Mouse (Mus musculus): ENCODE measurements at regions not wholly inside any gene's neighbourhood (a gene's known extent, or its start where the extent isn't known, plus 50 kb on each side); places are given as distances from the start of the nearest gene placed in this dataset.

DNA sequence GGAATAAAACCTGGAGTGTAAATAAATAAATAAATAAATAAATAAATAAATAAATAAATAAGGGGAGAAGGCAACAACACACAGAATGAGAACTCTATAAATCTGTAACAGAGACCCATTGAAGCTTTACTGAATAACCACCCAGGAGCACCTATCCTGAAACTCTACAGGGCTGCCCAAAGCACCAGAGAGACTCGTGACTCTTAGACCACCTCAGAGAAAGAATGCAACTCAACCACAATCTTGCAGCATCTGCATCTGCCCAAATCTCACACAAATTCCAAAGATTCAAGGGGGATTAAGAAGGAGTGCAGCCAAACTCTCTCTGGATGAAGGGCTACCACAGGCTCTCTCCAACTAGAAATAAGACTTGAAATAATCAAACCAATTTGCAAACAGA, 264.5 kb downstream of the Dkk2 start:
- ATAC-seq (ENCODE audit: insufficient read depth, low FRiP score, low TSS enrichment), result no peak
- no peak for DNase-seq (ENCODE audit: low spot score)
- no peak overlapping the region for H3K9ac ChIP-seq (ENCODE audit: low read length)
- no peak overlapping the region for H3K4me2 ChIP-seq (ENCODE audit: low read depth)
- H3K4me3 ChIP-seq (ENCODE audit: low read depth, low read length), result no peak overlapping the region
- 83% methylated on average over 1 of the region's 1 CpGs for WGBS
- no peak overlapping the region for H3K27ac ChIP-seq (ENCODE audit: low read depth, low read length)
- no peaks in the 10 kb centered on the region for H3K27me3 ChIP-seq (ENCODE audit: control insufficient read depth, insufficient read depth, low read length)
- H3K9me3 ChIP-seq (ENCODE audit: control insufficient read depth, low read length), result no peaks in the 10 kb centered on the region
- no peaks in the 10 kb centered on the region for H3K4me1 ChIP-seq (ENCODE audit: control insufficient read depth, insufficient read depth, low read length)
- no peaks in the 10 kb centered on the region for H3K36me3 ChIP-seq (ENCODE audit: control insufficient read depth, insufficient read depth, low read length)

DNA sequence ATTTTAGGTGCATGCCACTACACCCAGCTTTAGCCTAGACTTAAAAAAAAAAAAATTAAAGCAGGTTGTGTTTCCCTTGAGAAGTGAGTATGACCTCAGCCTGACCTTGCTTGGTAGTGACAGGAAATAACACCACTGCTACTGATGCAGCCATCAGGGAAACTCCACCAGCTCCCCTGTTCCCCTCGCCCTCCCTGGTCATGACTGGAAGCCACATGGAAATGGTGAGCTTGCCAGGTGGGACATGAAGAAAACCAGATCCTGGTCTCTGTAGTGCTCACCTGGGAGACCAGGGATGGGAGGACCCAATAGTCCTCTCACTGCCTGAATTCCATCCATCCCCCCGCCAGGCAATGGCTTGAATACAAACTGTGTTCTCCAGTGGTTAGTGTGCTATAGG, 268.1 kb downstream of the Dkk2 start:
- ATAC-seq (ENCODE audit: insufficient read depth, low FRiP score, low TSS enrichment), result no peak
- Histone ChIP-seq H3K4me1 (ENCODE audit: control insufficient read depth, insufficient read depth, low read length) (no peaks in the 10 kb centered on the region), H3K4me2 (ENCODE audit: low read depth) (no peak overlapping the region), H3K36me3 (ENCODE audit: control insufficient read depth, insufficient read depth, low read length) (no peaks in the 10 kb centered on the region), H3K27ac (ENCODE audit: low read depth, low read length) (no peak overlapping the region), H3K4me3 (ENCODE audit: low read depth, low read length) (no peak overlapping the region), H3K9ac (ENCODE audit: low read length) (no peak overlapping the region), H3K9me3 (ENCODE audit: control insufficient read depth, low read length) (no peaks in the 10 kb centered on the region), H3K27me3 (ENCODE audit: control insufficient read depth, insufficient read depth, low read length) (no peaks in the 10 kb centered on the region)
- 70% methylated on average over 2 of the region's 2 CpGs for WGBS
- DNase-seq (ENCODE audit: low spot score), result no peak

DNA sequence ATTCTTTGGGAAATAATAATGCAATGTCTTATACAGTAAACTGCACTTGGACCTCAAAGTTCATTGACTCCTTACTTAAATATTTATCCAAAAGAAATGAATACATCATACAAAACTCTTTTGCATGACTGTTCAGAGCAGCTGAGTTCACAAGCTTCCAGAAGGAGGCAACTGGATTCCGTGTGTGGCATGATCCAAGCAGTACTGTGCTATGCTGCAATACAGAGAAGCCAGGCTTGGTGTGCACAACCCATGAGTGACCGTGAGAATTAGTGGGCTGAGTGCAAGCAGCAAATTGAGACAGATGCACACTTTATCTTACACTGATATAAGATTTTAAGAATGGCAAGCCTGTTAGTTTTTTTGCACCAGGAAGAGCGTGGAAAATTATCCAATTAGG, 270.0 kb upstream of the Gimd1 start:
- ATAC-seq (ENCODE audit: insufficient read depth, low FRiP score, low TSS enrichment), result no peak
- H3K27ac ChIP-seq (ENCODE audit: low read depth, low read length), result no peak overlapping the region

DNA sequence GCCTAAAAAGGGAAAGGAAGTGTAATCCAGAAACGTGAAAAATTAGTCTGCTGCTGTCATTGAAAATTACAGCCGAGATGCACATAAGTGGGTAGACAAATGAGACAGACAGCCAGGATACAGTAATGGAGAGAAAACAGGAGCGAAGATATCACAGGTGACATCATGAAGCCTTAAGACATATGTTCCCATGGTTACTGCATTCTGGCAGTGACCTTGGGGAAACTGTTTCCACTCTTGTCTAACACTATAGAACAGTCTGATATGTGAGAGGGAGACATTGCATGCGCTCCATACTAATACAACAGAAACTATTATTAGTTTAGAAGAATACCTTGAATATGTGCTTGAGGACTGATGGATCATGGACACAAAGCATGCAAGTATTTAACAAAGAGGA, 254.0 kb upstream of the Gimd1 start:
- no peaks in the 10 kb centered on the region for H3K36me3 ChIP-seq (ENCODE audit: control insufficient read depth, insufficient read depth, low read length)
- no peak overlapping the region for H3K4me3 ChIP-seq (ENCODE audit: low read depth, low read length)
- WGBS, result 86% methylated on average over 4 of the region's 4 CpGs
- H3K9me3 ChIP-seq (ENCODE audit: control insufficient read depth, low read length), result no peaks in the 10 kb centered on the region
- DNase-seq (ENCODE audit: low spot score) (no peak), ATAC-seq (ENCODE audit: insufficient read depth, low FRiP score, low TSS enrichment) (no peak)
- H3K9ac ChIP-seq (ENCODE audit: low read length), result no peak overlapping the region
- no peaks in the 10 kb centered on the region for H3K27me3 ChIP-seq (ENCODE audit: control insufficient read depth, insufficient read depth, low read length)
- H3K27ac ChIP-seq (ENCODE audit: low read depth, low read length), result no peak overlapping the region
- H3K4me2 ChIP-seq (ENCODE audit: low read depth), result no peak overlapping the region
- H3K4me1 ChIP-seq (ENCODE audit: control insufficient read depth, insufficient read depth, low read length), result no peaks in the 10 kb centered on the region

More for the DNA sequence above, 270.0 kb upstream of the Gimd1 start:
- WGBS, result 82% methylated on average over 3 of the region's 3 CpGs
- no peak overlapping the region for H3K4me2 ChIP-seq (ENCODE audit: low read depth)
- H3K4me1 ChIP-seq (ENCODE audit: control insufficient read depth, insufficient read depth, low read length), result no peaks in the 10 kb centered on the region
- no peaks in the 10 kb centered on the region for H3K27me3 ChIP-seq (ENCODE audit: control insufficient read depth, insufficient read depth, low read length)
- DNase-seq (ENCODE audit: low spot score), result no peak
- no peak overlapping the region for H3K4me3 ChIP-seq (ENCODE audit: low read depth, low read length)
- H3K9ac ChIP-seq (ENCODE audit: low read length), result no peak overlapping the region
- H3K36me3 ChIP-seq (ENCODE audit: control insufficient read depth, insufficient read depth, low read length), result no peaks in the 10 kb centered on the region
- no peaks in the 10 kb centered on the region for H3K9me3 ChIP-seq (ENCODE audit: control insufficient read depth, low read length)

DNA sequence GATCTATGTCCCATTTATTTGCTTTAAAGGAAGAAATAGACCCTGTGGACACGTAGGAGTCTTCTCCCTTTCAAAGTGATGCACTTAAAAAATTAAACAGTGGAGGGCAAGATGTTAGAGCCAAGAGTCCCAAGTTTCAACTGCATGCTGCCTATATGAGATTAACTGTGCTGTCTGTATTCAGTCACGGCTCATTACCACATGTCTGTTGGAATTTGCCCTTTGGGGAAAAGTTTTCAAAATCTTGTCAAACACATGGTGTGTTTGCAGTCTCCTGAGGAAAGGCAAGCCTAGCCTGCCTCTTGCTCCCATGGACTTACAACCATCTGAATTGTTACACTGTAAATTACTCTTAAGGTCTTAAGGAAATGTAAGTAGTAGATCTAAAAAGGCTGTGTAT, 211.9 kb upstream of the Gimd1 start:
- no peak for ATAC-seq (ENCODE audit: insufficient read depth, low FRiP score, low TSS enrichment)
- Histone ChIP-seq H3K9me3 (ENCODE audit: control insufficient read depth, low read length) (no peaks in the 10 kb centered on the region), H3K36me3 (ENCODE audit: control insufficient read depth, insufficient read depth, low read length) (no peaks in the 10 kb centered on the region), H3K4me3 (ENCODE audit: low read depth, low read length) (no peak overlapping the region), H3K4me1 (ENCODE audit: control insufficient read depth, insufficient read depth, low read length) (no peaks in the 10 kb centered on the region), H3K9ac (ENCODE audit: low read length) (no peak overlapping the region), H3K27ac (ENCODE audit: low read depth, low read length) (no peak overlapping the region), H3K27me3 (ENCODE audit: control insufficient read depth, insufficient read depth, low read length) (no peaks in the 10 kb centered on the region), H3K4me2 (ENCODE audit: low read depth) (no peak overlapping the region)
- 67% methylated on average over 2 of the region's 2 CpGs for WGBS
- no peak for DNase-seq (ENCODE audit: low spot score)

DNA sequence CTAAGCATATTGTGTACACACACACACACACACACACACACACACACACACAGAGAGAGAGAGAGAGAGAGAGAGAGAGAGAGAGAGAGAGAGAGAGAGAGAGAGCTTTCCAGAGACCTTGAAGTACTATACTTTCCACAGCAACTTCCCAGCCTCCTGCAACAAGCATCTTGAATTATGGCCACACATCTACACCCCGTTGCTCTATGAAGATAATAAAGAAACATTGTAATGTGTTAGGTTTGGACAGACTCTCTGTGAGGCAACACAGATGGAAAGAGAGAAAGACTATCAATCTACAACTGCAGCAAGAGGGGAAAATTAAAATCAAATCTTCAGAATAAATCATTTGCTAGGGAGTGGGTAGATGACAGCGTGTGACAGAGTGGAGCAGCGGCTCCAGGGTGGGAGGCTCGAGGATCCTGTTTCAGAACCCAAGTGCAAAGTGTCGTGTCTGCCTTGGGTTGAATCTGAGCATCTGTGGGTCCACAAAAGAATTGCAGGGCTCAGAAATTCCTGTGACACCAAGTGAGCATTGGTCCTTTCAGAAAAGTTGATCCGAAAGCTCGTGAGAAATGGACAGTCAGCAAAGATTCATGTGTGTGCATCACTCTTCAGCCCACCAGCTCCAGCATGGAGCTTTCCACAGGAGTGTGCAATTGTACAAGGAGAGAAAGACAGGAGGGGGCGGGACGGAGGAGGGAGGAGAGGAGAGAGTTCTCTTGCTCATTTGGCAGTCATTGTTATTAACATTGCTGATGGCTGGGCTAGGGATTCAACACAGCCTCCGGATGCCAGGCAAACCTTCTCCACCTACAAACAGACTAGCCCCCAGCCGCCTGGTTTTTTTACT, 203.6 kb upstream of the Gimd1 start:
- ATAC-seq (ENCODE audit: insufficient read depth, low FRiP score, low TSS enrichment) (no peak), DNase-seq (ENCODE audit: low spot score) (no peak)
- WGBS, result 58% methylated on average over 11 of the region's 11 CpGs
- Histone ChIP-seq H3K27me3 (ENCODE audit: control insufficient read depth, insufficient read depth, low read length) (no peaks in the 10 kb centered on the region), H3K4me3 (ENCODE audit: low read depth, low read length) (no peak overlapping the region), H3K4me2 (ENCODE audit: low read depth) (no peak overlapping the region), H3K9ac (ENCODE audit: low read length) (no peak overlapping the region), H3K27ac (ENCODE audit: low read depth, low read length) (no peak overlapping the region), H3K36me3 (ENCODE audit: control insufficient read depth, insufficient read depth, low read length) (no peaks in the 10 kb centered on the region), H3K9me3 (ENCODE audit: control insufficient read depth, low read length) (no peaks in the 10 kb centered on the region), H3K4me1 (ENCODE audit: control insufficient read depth, insufficient read depth, low read length) (no peaks in the 10 kb centered on the region)

DNA sequence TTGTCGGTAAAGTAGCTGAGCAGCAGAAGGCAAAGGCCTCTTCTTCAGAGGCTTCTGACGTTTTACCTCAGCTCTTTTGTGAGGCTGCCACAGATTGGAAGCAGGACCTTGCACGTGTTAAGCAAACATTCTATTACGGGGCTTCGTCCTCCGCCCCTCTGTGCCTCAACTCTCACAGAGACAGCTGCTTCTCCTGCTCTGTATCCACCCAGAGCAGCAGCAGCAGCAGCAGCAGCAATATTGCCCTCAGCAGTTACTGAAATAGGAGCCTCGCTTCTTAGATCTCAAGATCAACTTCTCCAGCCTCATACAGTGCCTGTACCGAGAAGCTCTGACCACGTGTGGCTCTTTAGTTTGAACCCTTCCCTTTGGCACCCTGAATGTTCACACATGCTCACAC, 202.4 kb upstream of the Gimd1 start:
- H3K9ac ChIP-seq (ENCODE audit: low read length), result no peak overlapping the region
- H3K27ac ChIP-seq (ENCODE audit: low read depth, low read length), result no peak overlapping the region
- H3K9me3 ChIP-seq (ENCODE audit: control insufficient read depth, low read length), result no peaks in the 10 kb centered on the region
- H3K27me3 ChIP-seq (ENCODE audit: control insufficient read depth, insufficient read depth, low read length), result no peaks in the 10 kb centered on the region
- DNase-seq (ENCODE audit: low spot score) (no peak), ATAC-seq (ENCODE audit: insufficient read depth, low FRiP score, low TSS enrichment) (no peak)
- no peak overlapping the region for H3K4me3 ChIP-seq (ENCODE audit: low read depth, low read length)
- 53% methylated on average over 9 of the region's 9 CpGs for WGBS
- H3K36me3 ChIP-seq (ENCODE audit: control insufficient read depth, insufficient read depth, low read length), result no peaks in the 10 kb centered on the region
- H3K4me2 ChIP-seq (ENCODE audit: low read depth), result no peak overlapping the region
- H3K4me1 ChIP-seq (ENCODE audit: control insufficient read depth, insufficient read depth, low read length), result no peaks in the 10 kb centered on the region

DNA sequence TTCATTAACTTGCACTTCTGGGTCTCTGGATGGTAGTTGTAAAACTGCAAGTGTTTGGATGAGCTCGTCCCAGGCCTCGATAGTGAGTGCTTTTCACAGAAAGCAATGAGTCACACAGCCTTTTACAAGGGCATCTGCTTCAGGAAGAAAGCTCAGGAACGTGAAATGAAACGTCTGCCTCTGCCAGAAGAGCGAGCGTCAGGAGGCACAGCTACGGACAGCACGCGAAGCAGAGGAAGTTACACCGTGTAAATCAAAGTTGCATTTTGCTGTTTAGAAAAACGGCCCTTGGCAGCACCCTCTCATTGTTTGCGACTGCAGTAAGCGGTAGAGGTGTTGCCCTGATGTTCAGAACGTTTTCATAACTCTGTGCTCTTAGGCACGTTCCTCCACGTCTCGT, 201.5 kb upstream of the Gimd1 start:
- Histone ChIP-seq H3K9ac (ENCODE audit: low read length) (no peak overlapping the region), H3K4me3 (ENCODE audit: low read depth, low read length) (no peak overlapping the region), H3K27ac (ENCODE audit: low read depth, low read length) (no peak overlapping the region), H3K4me1 (ENCODE audit: control insufficient read depth, insufficient read depth, low read length) (no peaks in the 10 kb centered on the region), H3K27me3 (ENCODE audit: control insufficient read depth, insufficient read depth, low read length) (no peaks in the 10 kb centered on the region), H3K4me2 (ENCODE audit: low read depth) (no peak overlapping the region), H3K36me3 (ENCODE audit: control insufficient read depth, insufficient read depth, low read length) (no peaks in the 10 kb centered on the region), H3K9me3 (ENCODE audit: control insufficient read depth, low read length) (no peaks in the 10 kb centered on the region)
- DNase-seq (ENCODE audit: low spot score) (no peak), ATAC-seq (ENCODE audit: insufficient read depth, low FRiP score, low TSS enrichment) (no peak)
- WGBS, result 74% methylated on average over 17 of the region's 17 CpGs

DNA sequence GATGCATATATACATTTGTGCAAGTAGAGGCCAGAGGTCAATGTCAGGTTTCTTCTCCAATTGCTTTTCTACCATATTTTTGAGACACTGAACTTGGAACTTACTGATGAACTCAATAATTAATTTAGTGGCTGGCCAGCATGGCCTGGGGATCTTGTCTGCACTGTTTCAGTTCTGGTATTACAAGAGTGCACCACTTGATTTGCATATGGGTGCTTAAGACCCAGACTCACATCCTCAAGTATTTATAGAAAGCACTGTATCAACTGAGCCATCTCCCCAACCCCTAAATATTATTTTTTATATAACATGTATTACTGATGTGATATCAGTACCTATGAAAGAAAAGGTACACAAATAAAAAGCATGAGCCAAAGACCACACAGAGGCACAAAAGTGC, 197.8 kb upstream of the Gimd1 start:
- H3K9ac ChIP-seq (ENCODE audit: low read length), result no peak overlapping the region
- H3K27ac ChIP-seq (ENCODE audit: low read depth, low read length), result no peak overlapping the region
- H3K4me1 ChIP-seq (ENCODE audit: control insufficient read depth, insufficient read depth, low read length), result no peaks in the 10 kb centered on the region
- H3K9me3 ChIP-seq (ENCODE audit: control insufficient read depth, low read length), result no peaks in the 10 kb centered on the region
- H3K4me2 ChIP-seq (ENCODE audit: low read depth), result no peak overlapping the region
- H3K4me3 ChIP-seq (ENCODE audit: low read depth, low read length), result no peak overlapping the region
- H3K36me3 ChIP-seq (ENCODE audit: control insufficient read depth, insufficient read depth, low read length), result no peaks in the 10 kb centered on the region
- H3K27me3 ChIP-seq (ENCODE audit: control insufficient read depth, insufficient read depth, low read length), result no peaks in the 10 kb centered on the region
- DNase-seq (ENCODE audit: low spot score) (no peak), ATAC-seq (ENCODE audit: insufficient read depth, low FRiP score, low TSS enrichment) (no peak)

Data from neural tube, embryonic 11.5 days (tissue).